Mouse (Mus musculus): ENCODE results near the gene E130311K13Rik. TPM values are rescaled to one million over a fixed set of nuclear protein-coding genes. Genes with fewer than 3 reads are reported as not detected.

The E130311K13Rik gene
- polyA plus RNA-seq, 1 experiment = 11.3 TPM

DNA sequence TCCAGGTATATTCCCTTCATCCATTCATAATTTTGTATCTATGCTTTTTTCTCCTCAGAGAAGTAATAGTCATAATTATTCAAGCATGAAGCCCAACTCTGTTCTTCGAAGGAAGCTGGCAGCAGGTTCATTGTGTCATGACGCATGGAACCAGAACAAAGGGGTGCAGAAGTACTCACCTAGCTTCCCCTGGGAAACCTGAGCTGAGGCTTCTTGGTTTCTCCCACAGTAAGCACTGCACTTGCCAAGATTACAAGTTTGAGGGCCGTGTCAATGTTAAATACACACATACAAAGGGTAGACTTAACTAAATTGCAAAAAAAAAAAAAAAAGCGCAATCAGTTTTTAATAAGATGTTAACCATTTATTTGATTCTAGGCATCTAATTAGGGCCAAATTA is 33.0 kb downstream of the E130311K13Rik start:
- DNase-seq (ENCODE audit: extremely low spot score in 1 of 2, low spot score in 1 of 2) = no peak

DNA sequence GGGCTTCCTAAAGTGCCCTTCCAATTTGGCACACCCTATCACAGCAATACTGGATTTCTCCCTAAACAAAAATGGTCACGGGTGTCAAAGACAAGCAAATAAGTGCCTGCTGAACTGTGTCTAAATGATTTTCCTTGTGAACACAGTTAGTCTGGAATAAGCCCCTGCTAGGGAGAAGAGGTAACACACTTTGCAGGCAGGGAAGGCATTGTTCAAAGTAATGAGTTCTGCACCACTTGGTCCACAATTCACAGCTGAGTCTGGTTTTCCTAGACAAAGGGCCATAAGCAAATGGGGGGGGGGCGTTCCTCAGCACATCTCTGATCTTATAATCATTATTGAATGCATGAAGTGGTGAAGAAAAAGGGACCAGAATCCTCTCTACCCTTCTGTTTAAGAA is 33.5 kb downstream of the E130311K13Rik start:
- no peak for DNase-seq (ENCODE audit: extremely low spot score in 1 of 2, low spot score in 1 of 2)

DNA sequence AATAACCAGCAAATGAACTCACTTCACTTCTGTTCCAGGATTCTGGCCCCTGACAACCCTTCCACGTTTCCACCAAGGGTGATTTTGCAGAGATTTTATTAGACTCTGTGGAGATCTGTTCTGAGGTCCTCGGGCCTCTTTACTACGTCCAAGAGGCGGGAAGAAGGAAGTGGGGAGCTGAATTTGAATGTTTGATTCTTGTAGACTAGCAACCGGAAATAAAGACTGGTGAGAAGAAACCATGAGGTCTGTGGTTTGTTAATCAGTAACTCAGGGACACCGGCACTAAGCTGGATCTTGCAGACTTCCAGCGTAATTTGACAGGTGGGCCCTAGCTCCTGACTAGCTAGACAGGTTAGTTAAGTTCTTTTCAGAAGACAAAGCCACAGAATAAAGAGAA is 35.6 kb downstream of the E130311K13Rik start:
- no peak for DNase-seq (ENCODE audit: extremely low spot score in 1 of 2, low spot score in 1 of 2)

DNA sequence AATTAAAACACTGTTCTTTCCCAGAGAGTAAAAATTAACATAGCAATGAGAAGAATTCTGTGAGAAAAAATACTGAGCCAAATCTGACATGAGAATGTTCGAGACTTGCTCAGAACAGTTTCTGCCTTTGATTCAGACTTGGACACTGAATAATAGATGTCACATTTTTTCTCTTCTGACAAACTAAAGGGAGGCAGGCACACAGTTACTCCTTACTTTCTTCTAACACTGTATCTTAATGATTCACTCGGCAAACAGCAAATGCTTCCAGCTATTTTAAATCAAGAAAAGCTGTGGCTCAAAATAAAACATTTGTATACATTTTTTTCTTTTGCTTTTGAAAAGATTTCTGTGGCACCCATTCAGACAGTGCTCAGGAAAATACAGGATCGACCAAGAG is 37.1 kb downstream of the E130311K13Rik start:
- peak in 1 of 2 experiments; percentile 17 for DNase-seq (ENCODE audit: extremely low spot score in 1 of 2, low spot score in 1 of 2)

DNA sequence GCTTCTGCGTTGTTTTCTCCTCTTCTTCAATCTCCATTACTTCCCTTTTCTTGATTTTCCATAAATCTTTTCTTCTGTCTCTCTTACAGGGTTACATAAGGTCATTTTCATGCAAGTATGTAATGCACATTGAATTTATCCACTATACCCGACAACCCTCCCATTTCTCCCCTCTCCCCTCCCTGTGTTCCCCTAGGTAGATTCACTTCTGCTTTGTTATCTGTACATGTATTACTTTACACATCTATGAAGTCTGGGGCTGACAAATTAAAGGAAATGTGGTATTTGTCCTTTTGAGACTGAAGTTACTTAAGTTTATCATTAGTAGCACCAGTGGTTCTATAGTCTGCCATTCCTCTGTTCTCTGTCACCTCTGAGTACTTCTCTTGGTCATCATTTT is 48.2 kb downstream of the E130311K13Rik start:
- no peak for DNase-seq (ENCODE audit: extremely low spot score in 1 of 2, low spot score in 1 of 2)

DNA sequence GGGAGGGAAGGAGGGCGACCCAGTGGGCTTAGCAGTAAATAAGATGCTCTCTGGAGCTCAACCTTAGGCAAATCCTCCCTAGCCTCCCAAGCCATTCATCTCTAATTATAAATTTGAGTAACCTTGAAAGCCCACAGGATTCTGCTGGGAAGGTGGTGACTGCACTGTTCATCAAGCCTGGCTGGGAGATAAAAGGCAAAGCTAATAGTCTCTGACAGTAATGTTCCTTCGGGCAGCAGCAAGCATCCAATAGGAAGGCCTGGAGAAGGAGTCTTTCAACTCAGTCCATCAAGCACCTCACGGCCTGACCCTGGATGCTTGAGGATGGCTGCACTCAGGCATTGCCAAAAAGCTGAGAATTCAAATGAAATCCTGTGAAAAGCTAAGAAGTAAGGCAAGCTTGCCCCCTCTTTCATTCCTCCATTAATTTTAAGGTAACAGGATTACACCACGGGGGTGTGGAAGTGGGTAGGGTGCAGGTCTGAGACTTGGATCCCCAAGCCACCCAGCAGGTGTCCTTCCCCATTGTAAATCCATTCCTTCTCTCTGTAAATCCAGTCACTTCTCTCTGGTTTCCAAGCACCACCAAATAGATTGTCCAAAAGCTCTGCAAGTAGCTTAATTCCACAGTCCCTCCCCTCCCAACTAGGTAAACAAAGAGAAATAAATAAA is 50.1 kb downstream of the E130311K13Rik start:
- no peak for DNase-seq (ENCODE audit: extremely low spot score in 1 of 2, low spot score in 1 of 2)

DNA sequence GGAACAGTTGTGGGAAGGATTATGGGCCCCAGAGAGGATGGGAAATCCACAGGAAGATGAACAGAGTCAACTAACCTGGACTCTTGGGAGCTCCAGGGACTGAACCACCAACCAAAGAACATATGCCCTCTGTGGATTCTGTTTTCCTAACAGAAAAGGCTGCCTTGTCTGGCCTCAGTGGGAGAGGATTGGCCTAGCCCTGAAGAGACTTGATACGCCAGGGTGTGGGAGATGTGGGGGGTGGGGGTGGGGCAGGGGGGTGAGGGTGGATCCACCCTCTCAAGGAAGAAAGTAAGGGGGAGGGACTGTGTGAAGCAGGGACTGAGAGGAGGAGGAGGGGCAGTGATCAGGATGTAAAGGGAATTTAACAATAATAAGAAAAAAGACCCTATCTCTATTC is 56.5 kb downstream of the E130311K13Rik start:
- no peak for DNase-seq (ENCODE audit: extremely low spot score in 1 of 2, low spot score in 1 of 2)

DNA sequence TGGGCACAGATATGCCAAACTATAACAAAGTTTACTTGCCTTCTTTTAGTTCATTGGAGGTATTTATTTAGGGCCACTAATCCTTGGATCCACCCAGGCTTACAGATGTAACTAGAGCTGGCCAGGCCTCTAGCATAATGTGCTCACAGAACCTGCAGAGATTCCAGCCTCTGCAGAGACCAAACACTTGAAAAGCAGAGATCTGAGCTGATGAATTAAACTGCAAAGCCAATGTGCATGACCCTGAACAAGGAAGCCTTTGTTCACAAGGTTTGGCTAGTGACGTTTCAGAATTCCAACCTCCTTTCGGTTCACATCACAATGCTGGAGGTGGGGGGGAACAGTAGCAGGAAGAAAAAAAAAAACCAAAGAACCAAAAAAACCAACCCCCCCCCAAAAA is 58.0 kb downstream of the E130311K13Rik start:
- DNase-seq (ENCODE audit: extremely low spot score in 1 of 2, low spot score in 1 of 2) = no peak

DNA sequence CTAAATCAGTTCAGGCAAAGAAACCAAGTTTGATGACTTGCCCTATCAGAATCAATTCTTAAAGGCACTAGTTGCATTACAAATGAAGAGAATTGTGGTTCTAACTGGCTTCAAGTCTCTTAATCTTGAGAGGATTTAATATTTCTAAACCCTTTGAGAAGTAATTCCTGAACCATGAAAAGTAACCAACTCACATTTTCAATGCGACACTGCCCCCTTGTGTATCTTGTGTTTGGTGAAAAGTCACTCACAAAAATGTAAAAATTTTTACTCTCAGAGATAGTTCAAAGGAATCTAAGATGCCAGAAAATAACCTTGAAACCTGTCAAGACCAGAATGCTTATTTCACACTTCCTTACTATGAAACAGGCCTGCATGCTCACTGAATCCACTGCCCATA is 61.0 kb downstream of the E130311K13Rik start:
- peak; percentile 4 to 85 for DNase-seq (ENCODE audit: extremely low spot score in 1 of 2, low spot score in 1 of 2)

DNA sequence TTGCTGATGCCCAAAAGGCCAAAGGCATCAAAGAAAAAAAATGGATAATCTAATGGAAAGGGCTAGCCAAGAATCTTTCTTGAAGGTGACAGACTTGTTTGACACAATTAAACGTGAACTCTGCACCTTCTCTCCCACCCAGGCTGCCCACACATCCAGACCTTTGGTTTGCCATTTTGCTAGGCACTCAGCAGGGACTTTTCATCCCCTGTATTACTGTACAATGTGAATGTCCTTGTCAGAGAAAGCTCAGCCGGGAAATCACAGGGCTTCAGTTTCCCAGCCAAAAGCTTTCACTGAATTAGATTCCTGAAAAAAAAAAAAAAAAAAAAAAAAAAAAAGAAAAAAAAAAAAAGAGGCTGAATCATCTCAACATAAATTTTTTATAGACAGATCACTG is 64.2 kb downstream of the E130311K13Rik start:
- DNase-seq (ENCODE audit: extremely low spot score in 1 of 2, low spot score in 1 of 2) = no peak

Other genes starting within 250 kb of the E130311K13Rik start
- gene Plch1, start 30.0 kb downstream of the E130311K13Rik start, polyA plus RNA-seq (2012; rRNA removed) = 4.9 and 5.7 TPM in 2 replicates
- 18.2 and 18.8 TPM in 2 replicates for gene Slc33a1, start 35.3 kb upstream of the E130311K13Rik start, polyA plus RNA-seq (2012; rRNA removed)
- gene Gmps, start 46.6 kb upstream of the E130311K13Rik start, polyA plus RNA-seq (2012; rRNA removed) = 17.1 and 19.3 TPM in 2 replicates
- gene Vmn2r1, start 152.1 kb upstream of the E130311K13Rik start, polyA plus RNA-seq (2012; rRNA removed) = 0.92 and 0.94 TPM in 2 replicates
- 0.04 and 0.06 TPM in 2 replicates for gene Vmn2r2, start 212.5 kb upstream of the E130311K13Rik start, polyA plus RNA-seq (2012; rRNA removed)